Mouse (Mus musculus): Measurements from ENCODE around the gene Icos.

DNA sequence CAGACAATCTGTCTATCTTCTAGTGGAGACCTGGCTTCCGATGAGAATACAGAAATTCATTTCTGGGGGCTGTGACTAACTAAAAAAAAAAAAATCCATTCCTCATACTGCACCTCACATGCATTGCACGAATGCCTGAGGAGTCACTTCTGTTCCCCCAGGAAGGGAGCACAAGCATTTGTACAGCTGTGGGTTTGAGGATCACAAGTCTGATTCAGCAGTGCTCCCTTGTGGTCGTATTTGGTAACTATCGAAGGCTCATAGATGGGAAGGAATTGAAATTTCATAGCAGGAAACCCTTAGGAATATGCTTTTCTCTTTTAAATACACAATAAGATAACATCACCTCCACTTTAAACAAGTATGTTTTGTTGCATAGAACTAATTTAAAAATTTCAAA, 16.6 kb upstream of the Icos start:
- TF ChIP-seq CTCF (IDR thresholded peaks at IDR 0.05; ENCODE audit: low read depth, low read length) (no peak), POLR2A (IDR thresholded peaks at IDR 0.05; ENCODE audit: borderline replicate concordance, low read depth, low read length) (no peak)
